Mouse (Mus musculus): ENCODE data around the gene March6. TPM values are rescaled to one million over a fixed set of nuclear protein-coding genes. Genes with fewer than 3 reads are reported as not detected.

The March6 gene
- total RNA-seq (2015) (35.7 and 38.4 TPM in 2 replicates), total RNA-seq (2017) (31.1 and 34.2 TPM in 2 replicates)

- peak; percentile 75 for ATAC-seq (ENCODE audit: poor library complexity, severe bottlenecking)
Observed at GRCm38 (mm10) chr15:31530659-31531445, at the start of gene March6. TSS of gene March6 (minus strand) at chr15:31531053.

GRCm38 (mm10) chr15:31576076-31576475, 45.2 kb upstream of the March6 start:
- ATAC-seq (ENCODE audit: poor library complexity, severe bottlenecking) = no peak

GRCm38 (mm10) chr15:31573692-31574091, 42.8 kb upstream of the March6 start:
- ATAC-seq (ENCODE audit: poor library complexity, severe bottlenecking) = no peak

GRCm38 (mm10) chr15:31573287-31573686, 42.4 kb upstream of the March6 start:
- no peak for ATAC-seq (ENCODE audit: poor library complexity, severe bottlenecking)

GRCm38 (mm10) chr15:31571906-31572722, 41.3 kb upstream of the March6 start:
- ATAC-seq (ENCODE audit: poor library complexity, severe bottlenecking) = peak; percentile 95

GRCm38 (mm10) chr15:31570959-31571358, 40.1 kb upstream of the March6 start:
- peak; percentile 36; the same call in 1 of the 2 replicates for ATAC-seq (ENCODE audit: poor library complexity, severe bottlenecking)

- ATAC-seq (ENCODE audit: poor library complexity, severe bottlenecking) = no peak
Observed at GRCm38 (mm10) chr15:31569325-31570022, 38.6 kb upstream of the March6 start.

GRCm38 (mm10) chr15:31568581-31568996, 37.7 kb upstream of the March6 start:
- no peak for ATAC-seq (ENCODE audit: poor library complexity, severe bottlenecking)

GRCm38 (mm10) chr15:31567431-31567830, 36.6 kb upstream of the March6 start:
- no peak for ATAC-seq (ENCODE audit: poor library complexity, severe bottlenecking)

- ATAC-seq (ENCODE audit: poor library complexity, severe bottlenecking) = no peak
Observed at GRCm38 (mm10) chr15:31565786-31566185, 34.9 kb upstream of the March6 start.

GRCm38 (mm10) chr15:31565184-31565583, 34.3 kb upstream of the March6 start, which contains the start of gene Cmbl:
TSS of gene Cmbl (plus strand) at chr15:31565389.
- ATAC-seq (ENCODE audit: poor library complexity, severe bottlenecking) = no peak

GRCm38 (mm10) chr15:31563577-31564546, 33.0 kb upstream of the March6 start:
- 0 out of 2 replicates have a peak, but pooled peaks have one; percentile 35 for ATAC-seq (ENCODE audit: poor library complexity, severe bottlenecking)

GRCm38 (mm10) chr15:31562847-31563246, 32.0 kb upstream of the March6 start:
- ATAC-seq (ENCODE audit: poor library complexity, severe bottlenecking) = no peak

- no peak for ATAC-seq (ENCODE audit: poor library complexity, severe bottlenecking)
Observed at GRCm38 (mm10) chr15:31561976-31562375, 31.1 kb upstream of the March6 start.

GRCm38 (mm10) chr15:31561390-31561789, 30.5 kb upstream of the March6 start:
- no peak for ATAC-seq (ENCODE audit: poor library complexity, severe bottlenecking)

- ATAC-seq (ENCODE audit: poor library complexity, severe bottlenecking) = peak; percentile 38; the same call in 1 of the 2 replicates
Observed at GRCm38 (mm10) chr15:31554855-31555254, 24.0 kb upstream of the March6 start.

GRCm38 (mm10) chr15:31550381-31550780, 19.5 kb upstream of the March6 start:
- no peak for ATAC-seq (ENCODE audit: poor library complexity, severe bottlenecking)

- ATAC-seq (ENCODE audit: poor library complexity, severe bottlenecking) = 0 out of 2 replicates have a peak, but pooled peaks have one; percentile 24
Observed at GRCm38 (mm10) chr15:31547421-31547820, 16.6 kb upstream of the March6 start.

- no peak for ATAC-seq (ENCODE audit: poor library complexity, severe bottlenecking)
Observed at GRCm38 (mm10) chr15:31546291-31546690, 15.4 kb upstream of the March6 start.

GRCm38 (mm10) chr15:31545058-31545457, 14.2 kb upstream of the March6 start:
- no peak for ATAC-seq (ENCODE audit: poor library complexity, severe bottlenecking)
